Mouse (Mus musculus): Measurements from ENCODE around the gene Hdgfl2.

The Hdgfl2 gene

GRCm38 (mm10) chr17:56125276-56125630 is 45.8 kb downstream of the Hdgfl2 start:
- in situ Hi-C loops (cut with MboI, MseI) = no loop called here

- in situ Hi-C loops (cut with MboI, MseI) = no loop called here
These were observed 46.7 kb downstream of the Hdgfl2 start for GRCm38 (mm10) chr17:56126175-56126574.

GRCm38 (mm10) chr17:56128246-56128645 is 48.8 kb downstream of the Hdgfl2 start:
- in situ Hi-C loops (cut with MboI, MseI) = no loop called here

- in situ Hi-C loops (cut with MboI, MseI) = loop anchor here (5.0 kb wide), 1 partner anchor 116 kb away; no protein-coding TSS in a partner anchor
These were observed 51.7 kb downstream of the Hdgfl2 start for GRCm38 (mm10) chr17:56131136-56131535.

GRCm38 (mm10) chr17:56131814-56132213 is 52.4 kb downstream of the Hdgfl2 start:
- in situ Hi-C loops (cut with MboI, MseI) = loop anchor here (5.0 kb wide), 1 partner anchor 115 kb away; no protein-coding TSS in a partner anchor

- in situ Hi-C loops (cut with MboI, MseI) = loop anchor here (5.0 kb wide), 1 partner anchor 115 kb away; no protein-coding TSS in a partner anchor
These were observed 53.2 kb downstream of the Hdgfl2 start for GRCm38 (mm10) chr17:56132661-56133060.

- in situ Hi-C loops (cut with MboI, MseI) = loop anchor here (5.0 kb wide), 1 partner anchor 114 kb away; no protein-coding TSS in a partner anchor
These were observed 54.3 kb downstream of the Hdgfl2 start for GRCm38 (mm10) chr17:56133457-56134363.

GRCm38 (mm10) chr17:56134463-56134971 is 55.1 kb downstream of the Hdgfl2 start:
- in situ Hi-C loops (cut with MboI, MseI) = loop anchor here (5.0 kb wide), 1 partner anchor 113 kb away; no protein-coding TSS in a partner anchor

- in situ Hi-C loops (cut with MboI, MseI) = no loop called here
These were observed 57.1 kb downstream of the Hdgfl2 start for GRCm38 (mm10) chr17:56136558-56136957.

GRCm38 (mm10) chr17:56137839-56138613 is 58.6 kb downstream of the Hdgfl2 start:
- in situ Hi-C loops (cut with MboI, MseI) = no loop called here

GRCm38 (mm10) chr17:56139355-56139754 is 59.9 kb downstream of the Hdgfl2 start:
- in situ Hi-C loops (cut with MboI, MseI) = no loop called here

GRCm38 (mm10) chr17:56139858-56140595 is 60.6 kb downstream of the Hdgfl2 start, which contains the start of gene Sema6b:
TSS of gene Sema6b (minus strand) at chr17:56140343.
- in situ Hi-C loops (cut with MboI, MseI) = no loop called here

GRCm38 (mm10) chr17:56141702-56142605 is 62.5 kb downstream of the Hdgfl2 start:
- in situ Hi-C loops (cut with MboI, MseI) = no loop called here

- in situ Hi-C loops (cut with MboI, MseI) = no loop called here
These were observed 65.1 kb downstream of the Hdgfl2 start for GRCm38 (mm10) chr17:56144546-56144945.

GRCm38 (mm10) chr17:56146131-56146530 is 66.7 kb downstream of the Hdgfl2 start:
- in situ Hi-C loops (cut with MboI, MseI) = no loop called here

- in situ Hi-C loops (cut with MboI, MseI) = no loop called here
These were observed 68.0 kb downstream of the Hdgfl2 start for GRCm38 (mm10) chr17:56147420-56147819.

- in situ Hi-C loops (cut with MboI, MseI) = no loop called here
These were observed 68.8 kb downstream of the Hdgfl2 start for GRCm38 (mm10) chr17:56148280-56148679.

GRCm38 (mm10) chr17:56148790-56149618 is 69.6 kb downstream of the Hdgfl2 start:
- in situ Hi-C loops (cut with MboI, MseI) = no loop called here

GRCm38 (mm10) chr17:56149897-56150296 is 70.5 kb downstream of the Hdgfl2 start:
- in situ Hi-C loops (cut with MboI, MseI) = no loop called here
